Mouse (Mus musculus) hindbrain, postnatal 0 days (tissue): ENCODE measurements around the gene Gm37240. TPM values are rescaled to one million over a fixed set of nuclear protein-coding genes. Genes with fewer than 3 reads are reported as not detected.

Source experiments
- ATAC-seq: fragments of 200-750 bp; cut with Nextera tagmentation; 2 replicates; pipeline ENCODE4 v1.8.0; 2017; ENCODE audit warnings: mild to moderate bottlenecking, moderate TSS enrichment, moderate library complexity
- DNase-seq: peaks from one replicate; pipeline ENCODE4 v3.0.0-alpha.2; 2015; ENCODE audit warnings: low spot score
- H3K27ac ChIP-seq: fragments of 300-500 bp; sonication (generic); 2 replicates; pipeline ENCODE4 v1.5.1; 2014; ENCODE audit warnings: mild to moderate bottlenecking
- H3K27me3 ChIP-seq: fragments of 300-500 bp; sonication (generic); 2 replicates; pipeline ENCODE4 v1.6.1; 2014; ENCODE audit warnings: low read length, mixed read lengths; ENCODE audit not compliant: insufficient read depth
- H3K36me3 ChIP-seq: fragments of 300-500 bp; sonication (generic); 2 replicates; pipeline ENCODE4 v1.6.1; 2014; ENCODE audit warnings: low read length, mixed read lengths; ENCODE audit not compliant: insufficient read depth
- H3K4me1 ChIP-seq: fragments of 300-500 bp; sonication (generic); 2 replicates; pipeline ENCODE4 v1.6.1; 2014; ENCODE audit warnings: antibody characterized with exemption, low read length, mixed read lengths; ENCODE audit not compliant: insufficient read depth
- H3K4me2 ChIP-seq: fragments of 300-500 bp; sonication (generic); 2 replicates; pipeline ENCODE4 v1.6.1; 2014; ENCODE audit warnings: low read depth, mild to moderate bottlenecking, low read length, moderate library complexity, mixed read lengths
- H3K4me3 ChIP-seq: fragments of 300-500 bp; sonication (generic); 2 replicates; pipeline ENCODE4 v1.5.1; 2014; ENCODE audit warnings: low read length
- H3K9ac ChIP-seq: fragments of 300-500 bp; sonication (generic); replicated peaks from 2 replicates; pipeline ENCODE4 v1.6.1; 2014; ENCODE audit warnings: mild to moderate bottlenecking, low read length, moderate library complexity, mixed read lengths
- H3K9me3 ChIP-seq: fragments of 300-500 bp; sonication (generic); 2 replicates; pipeline ENCODE4 v1.6.1; 2016; ENCODE audit warnings: low read length, mixed read lengths
- CTCF ChIP-seq: IDR thresholded peaks from 2 replicates; pipeline ENCODE4 v1.5.1; 2016; ENCODE audit warnings: antibody characterized with exemption, control low read depth, low read depth
- WGBS: fragments of 180-500 bp; shearing (Covaris S2); extraction: QIAGEN DNeasy Blood & Tissue Kit; methylation state at CpG from one replicate; pipeline ENCODE4 v1.1.7; 2014; 5-methylcytosine and 5-hydroxymethylcytosine counted together
- polyA plus RNA-seq: library from polyadenylated mRNA; unstranded; fragments of >200 nt; fragmentation: Nextera tagmentation; extraction: Ambion mirVana; gene quantifications from 2 replicates; pipeline ENCODE4 v1.2.1, GENCODE M21; 2015
- total RNA-seq: library from RNA; depleted of rRNA; stranded (reverse); fragments of >200 nt; gene quantifications from 2 replicates; pipeline ENCODE4 v1.2.3, GENCODE M21; 2014

The Gm37240 gene
- total and polyA plus RNA-seq, 2 experiments from 2014 or later = 1.5 TPM; not detected in 1

DNA sequence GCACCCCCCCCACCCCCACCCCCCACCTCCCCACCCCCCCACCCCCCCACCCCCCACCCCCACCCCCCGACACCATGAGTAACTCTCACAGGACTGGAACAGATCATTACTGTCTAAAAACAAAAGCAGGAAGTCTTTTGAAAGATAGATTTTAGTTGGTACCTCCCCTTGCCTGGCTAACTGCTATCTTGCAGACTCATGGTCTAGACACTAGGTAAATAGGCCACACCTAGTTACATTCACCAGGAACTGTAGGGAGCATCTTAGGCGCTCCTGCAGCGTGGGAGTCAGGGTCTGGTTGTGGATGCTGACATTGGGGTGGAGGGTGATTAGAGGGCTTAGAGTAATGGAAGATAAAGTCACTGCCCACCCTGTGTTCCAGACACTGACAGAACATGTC, 684.6 kb downstream of the Gm37240 start:
- no peaks in the 10 kb centered on the region for H3K36me3 ChIP-seq
- H3K4me3 ChIP-seq = no peak overlapping the region
- ATAC-seq = no peak
- no peak overlapping the region for H3K4me2 ChIP-seq
- TF ChIP-seq CTCF = no peak
- no peak overlapping the region for H3K9ac ChIP-seq
- H3K9me3 ChIP-seq = no peaks in the 10 kb centered on the region
- no peaks in the 10 kb centered on the region; the same call in 1 of the 2 replicates for H3K4me1 ChIP-seq
- 72% methylated on average over 3 of the region's 3 CpGs for WGBS
- H3K27ac ChIP-seq = no peak overlapping the region
- no peaks in the 10 kb centered on the region for H3K27me3 ChIP-seq
- DNase-seq = no peak

DNA sequence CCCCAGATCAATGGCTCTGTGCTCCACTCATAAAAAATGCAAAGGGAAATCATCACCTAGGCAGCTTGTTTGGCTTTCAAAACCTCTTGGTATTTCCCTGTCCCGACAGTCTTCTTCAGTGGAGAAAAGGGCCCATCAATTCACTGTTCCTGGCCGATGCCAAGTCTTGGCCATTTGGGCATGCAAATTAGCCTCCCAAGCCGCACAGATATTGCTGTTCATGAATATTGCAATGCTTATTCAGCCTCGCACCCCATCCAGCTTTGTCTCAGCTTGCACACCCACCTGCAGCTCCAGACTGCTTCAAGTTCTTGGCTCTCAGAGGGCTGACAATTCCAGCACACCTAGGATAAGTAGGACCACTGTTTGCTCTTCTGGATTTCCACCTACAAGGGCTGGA, 685.5 kb downstream of the Gm37240 start:
- Histone ChIP-seq H3K9ac (no peak overlapping the region), H3K4me3 (no peak overlapping the region), H3K4me2 (no peak overlapping the region), H3K4me1 (no peaks in the 10 kb centered on the region; the same call in 1 of the 2 replicates), H3K9me3 (no peaks in the 10 kb centered on the region), H3K27me3 (no peaks in the 10 kb centered on the region), H3K36me3 (no peaks in the 10 kb centered on the region), H3K27ac (no peak overlapping the region)
- WGBS = 25% methylated on average over 4 of the region's 4 CpGs
- no peak for TF ChIP-seq CTCF
- ATAC-seq (no peak), DNase-seq (no peak)

DNA sequence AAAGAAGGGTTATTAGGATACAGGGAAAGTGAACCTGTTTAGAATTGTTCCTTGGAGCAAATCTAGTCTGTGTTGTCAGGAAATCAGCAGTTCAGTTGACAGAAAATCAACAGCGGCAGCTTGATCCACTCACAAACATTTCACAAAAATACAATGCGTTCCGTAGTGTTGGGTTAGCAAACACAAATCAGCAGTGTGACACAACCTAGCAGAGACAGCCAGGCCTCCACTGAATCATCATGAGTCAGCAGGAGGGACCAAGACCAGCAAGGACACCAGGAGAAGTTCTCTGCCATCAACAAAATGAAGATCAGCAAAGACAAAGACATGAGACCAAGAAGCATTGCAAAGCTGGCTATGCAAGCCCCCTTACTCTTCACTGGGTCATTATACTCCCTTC, 688.8 kb downstream of the Gm37240 start:
- Histone ChIP-seq H3K9ac (no peak overlapping the region), H3K4me1 (no peaks in the 10 kb centered on the region), H3K4me2 (no peak overlapping the region), H3K36me3 (no peaks in the 10 kb centered on the region), H3K27me3 (no peaks in the 10 kb centered on the region), H3K27ac (no peak overlapping the region), H3K9me3 (no peaks in the 10 kb centered on the region), H3K4me3 (no peak overlapping the region)
- no peak for DNase-seq
- TF ChIP-seq CTCF = no peak
- WGBS = 90% methylated on average over 3 of the region's 3 CpGs
- ATAC-seq = no peak

DNA sequence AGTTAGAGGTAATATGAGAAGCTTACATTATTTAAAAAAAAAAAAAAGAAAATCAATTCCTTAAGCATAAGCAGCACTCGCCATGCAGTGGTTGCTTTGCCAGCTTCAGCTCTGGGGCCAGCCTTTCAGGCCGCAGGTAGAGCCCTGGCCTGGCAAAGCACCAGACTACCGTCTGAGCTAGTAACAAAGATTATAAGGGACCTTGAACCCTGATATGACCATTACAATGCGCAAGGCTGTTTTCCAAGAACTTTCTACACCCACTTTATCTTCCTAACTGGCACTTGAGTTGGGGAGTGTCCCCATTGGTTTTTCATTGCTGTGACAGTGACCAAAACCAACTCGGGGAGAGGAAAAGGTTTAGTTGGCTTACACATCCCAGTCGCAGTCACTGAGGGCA, 690.2 kb downstream of the Gm37240 start:
- H3K9ac ChIP-seq = no peak overlapping the region
- no peaks in the 10 kb centered on the region for H3K4me1 ChIP-seq
- ATAC-seq (no peak), DNase-seq (no peak)
- H3K27me3 ChIP-seq = no peaks in the 10 kb centered on the region
- H3K36me3 ChIP-seq = no peaks in the 10 kb centered on the region
- no peak for TF ChIP-seq CTCF
- no peak overlapping the region for H3K27ac ChIP-seq
- no peaks in the 10 kb centered on the region for H3K9me3 ChIP-seq
- 92% methylated on average over 6 of the region's 6 CpGs for WGBS
- H3K4me2 ChIP-seq = no peak overlapping the region
- no peak overlapping the region for H3K4me3 ChIP-seq

DNA sequence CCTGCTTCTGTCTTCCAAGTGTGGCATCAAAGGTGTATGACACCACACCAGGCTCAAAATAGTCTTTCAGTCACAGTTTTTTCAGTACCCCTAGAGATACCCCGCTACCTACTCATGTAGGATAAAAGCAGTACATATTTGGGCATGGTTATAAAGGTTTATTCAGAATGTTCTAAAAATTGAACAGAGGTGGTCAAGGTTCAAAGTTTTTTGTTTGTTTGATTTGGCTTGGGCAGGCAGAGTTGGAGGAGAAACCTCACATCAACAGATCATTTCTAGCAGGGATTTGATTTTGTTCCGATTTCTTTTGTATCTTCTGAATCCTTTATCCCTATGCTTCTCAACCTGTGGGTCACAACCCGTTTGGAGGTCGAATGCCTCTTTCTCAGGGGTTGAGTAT, 690.7 kb downstream of the Gm37240 start:
- Histone ChIP-seq H3K4me1 (no peaks in the 10 kb centered on the region), H3K36me3 (no peaks in the 10 kb centered on the region), H3K4me2 (no peak overlapping the region), H3K27me3 (no peaks in the 10 kb centered on the region), H3K9me3 (no peaks in the 10 kb centered on the region), H3K27ac (no peak overlapping the region), H3K9ac (no peak overlapping the region), H3K4me3 (no peak overlapping the region)
- DNase-seq (no peak), ATAC-seq (no peak)
- no peak for TF ChIP-seq CTCF
- 88% methylated on average over 4 of the region's 4 CpGs for WGBS

DNA sequence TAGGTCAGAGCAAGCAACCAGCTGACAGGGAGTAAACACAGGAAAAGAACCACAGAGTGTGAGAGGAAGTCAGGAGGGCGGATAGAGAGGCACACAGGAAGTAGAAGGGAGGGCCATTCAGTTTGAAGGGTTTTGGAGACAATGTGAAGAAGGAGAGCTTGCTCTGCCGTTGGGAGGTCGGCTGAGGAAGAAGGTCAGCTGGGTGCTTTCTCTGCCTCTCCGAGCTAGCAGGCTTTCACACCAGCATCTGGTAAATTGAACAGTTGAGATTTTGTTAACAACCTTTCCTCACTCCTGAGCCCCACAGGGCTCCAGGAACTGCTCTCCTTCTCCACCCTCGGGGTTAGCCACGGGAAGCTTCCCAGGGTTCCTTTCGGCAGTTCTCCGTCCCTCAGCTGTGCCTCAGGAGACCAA, 692.2 kb downstream of the Gm37240 start:
- Histone ChIP-seq H3K4me1 (no peaks in the 10 kb centered on the region), H3K9me3 (no peaks in the 10 kb centered on the region), H3K9ac (no peak overlapping the region), H3K27ac (no peak overlapping the region; the same call in 1 of the 2 replicates), H3K4me3 (no peak overlapping the region), H3K36me3 (no peaks in the 10 kb centered on the region), H3K27me3 (no peaks in the 10 kb centered on the region), H3K4me2 (peak overlapping the region; percentile 27; the same call in 1 of the 2 replicates)
- ATAC-seq (no peak), DNase-seq (no peak)
- 65% methylated on average over 8 of the region's 8 CpGs for WGBS
- TF ChIP-seq CTCF = no peak

DNA sequence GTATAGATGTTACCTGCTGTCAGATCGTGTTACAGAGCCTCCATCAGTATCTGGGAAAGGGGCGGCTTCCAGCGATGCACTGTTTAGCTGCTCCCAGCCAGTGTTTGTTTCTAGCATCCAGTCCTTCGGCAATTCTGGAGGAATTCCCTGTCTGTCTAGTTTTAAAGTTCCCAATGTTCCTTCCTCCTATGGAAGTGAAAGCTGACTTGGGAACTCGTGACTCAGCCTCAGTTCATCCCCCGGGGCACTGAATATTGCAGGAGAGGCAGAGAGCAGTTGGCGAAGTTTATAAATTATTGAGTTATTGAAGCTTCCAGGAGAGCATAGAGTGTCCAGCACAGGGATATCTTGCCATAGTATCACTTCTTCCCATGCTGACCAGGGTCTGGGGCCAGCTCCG, 697.5 kb downstream of the Gm37240 start:
- Histone ChIP-seq H3K36me3 (no peaks in the 10 kb centered on the region), H3K9ac (no peak overlapping the region), H3K4me3 (no peak overlapping the region), H3K27ac (no peak overlapping the region), H3K4me2 (no peak overlapping the region), H3K4me1 (peaks cover 18% of the 10 kb centered on the region; the same call in 1 of the 2 replicates), H3K27me3 (no peaks in the 10 kb centered on the region), H3K9me3 (no peaks in the 10 kb centered on the region)
- DNase-seq (no peak), ATAC-seq (no peak)
- WGBS = 70% methylated on average over 8 of the region's 8 CpGs
- no peak for TF ChIP-seq CTCF
